ENCODE assay signal across 38 mouse cellular contexts in genomic region chr6:129085098-129085497, GRCm38 (mm10). TPM values are rescaled to one million over a fixed set of nuclear protein-coding genes. Genes with fewer than 3 reads are reported as not detected.
"Had no signal": no experiment of that assay in that cellular context is flagged by ENCODE, and none has a peak within 500 bp of the region (broad histone marks: within the 10 kb centered on the region; RNA-seq: fewer than 3 reads in every experiment).

No protein-coding gene starts in this region.

- DNase-seq: heart, postnatal 10 days; heart, postnatal 14 days; heart, postnatal 36 days; heart, postnatal 4 days; kidney, adult 11 months; kidney, adult 18-20 months; kidney, adult 2 months; kidney, adult 9 months; kidney, postnatal 10 days; kidney, postnatal 14 days; kidney, postnatal 25 days; kidney, postnatal 36 days; kidney, postnatal 4 days; layer of hippocampus, adult 9-11 months; layer of hippocampus, postnatal 36 days had no signal

- H3K4me1 ChIP-seq: heart, embryonic 12.5 days; heart, embryonic 13.5 days; heart, embryonic 15.5 days; hindbrain, embryonic 10.5 days; hindbrain, embryonic 12.5 days; hindbrain, embryonic 13.5 days; hindbrain, embryonic 15.5 days; intestine, embryonic 15.5 days; kidney, embryonic 15.5 days had no signal

- H3K4me3 ChIP-seq: heart, embryonic 12.5 days; heart, embryonic 13.5 days; heart, embryonic 15.5 days; hindbrain, embryonic 10.5 days; hindbrain, embryonic 12.5 days; hindbrain, embryonic 13.5 days; hindbrain, embryonic 15.5 days; intestine, embryonic 15.5 days; kidney, embryonic 15.5 days; layer of hippocampus, adult 2 months; left cerebral cortex, adult 2 months had no signal

- H3K9ac ChIP-seq: heart, embryonic 12.5 days; heart, embryonic 13.5 days; heart, embryonic 15.5 days; hindbrain, embryonic 12.5 days; hindbrain, embryonic 13.5 days; hindbrain, embryonic 14.5 days; hindbrain, embryonic 15.5 days; intestine, embryonic 15.5 days; kidney, embryonic 15.5 days had no signal

- H3K27ac ChIP-seq: heart, embryonic 13.5 days; heart, embryonic 15.5 days; hindbrain, embryonic 10.5 days; hindbrain, embryonic 12.5 days; hindbrain, embryonic 13.5 days; hindbrain, embryonic 14.5 days; hindbrain, embryonic 15.5 days; hindbrain, postnatal 0 days; intestine, embryonic 15.5 days; kidney, embryonic 15.5 days; kidney, postnatal 0 days; layer of hippocampus, adult 2 months; left cerebral cortex, adult 2 months had no signal

- H3K4me2 ChIP-seq: heart, embryonic 12.5 days; heart, embryonic 13.5 days; heart, embryonic 15.5 days; hindbrain, embryonic 12.5 days; hindbrain, embryonic 13.5 days; hindbrain, embryonic 14.5 days; hindbrain, embryonic 15.5 days; intestine, embryonic 15.5 days; kidney, embryonic 15.5 days had no signal

- H3K9me3 ChIP-seq: hindbrain, embryonic 10.5 days; hindbrain, embryonic 12.5 days; hindbrain, embryonic 13.5 days; hindbrain, embryonic 15.5 days; intestine, embryonic 15.5 days; kidney, embryonic 15.5 days had no signal

- ATAC-seq: hindbrain, embryonic 16.5 days; hindbrain, postnatal 0 days; inflammation-experienced regulatory T-cells, adult 6 months; intestine, embryonic 15.5 days; intestine, embryonic 16.5 days; intestine, postnatal 0 days had no signal

- H3K36me3 ChIP-seq: heart, embryonic 12.5 days; heart, embryonic 13.5 days; heart, embryonic 15.5 days; hindbrain, embryonic 10.5 days; hindbrain, embryonic 12.5 days; hindbrain, embryonic 13.5 days; hindbrain, embryonic 15.5 days; intestine, embryonic 15.5 days; kidney, embryonic 15.5 days had no signal

- H3K27me3 ChIP-seq: heart, embryonic 12.5 days; heart, embryonic 13.5 days; heart, embryonic 15.5 days; hindbrain, embryonic 12.5 days; hindbrain, embryonic 13.5 days; hindbrain, embryonic 15.5 days; intestine, embryonic 15.5 days; kidney, embryonic 15.5 days had no signal

RNA-seq across cellular contexts. Expression of gene Clec2e, which starts 15.6 kb away (rescaled TPM):
- polyA plus RNA-seq: heart, embryonic 12.5 days; heart, embryonic 13.5 days; heart, embryonic 14.5 days; heart, embryonic 15.5 days; heart, postnatal 0 days; hindbrain, embryonic 10.5 days; hindbrain, embryonic 11.5 days; hindbrain, embryonic 12.5 days; hindbrain, embryonic 13.5 days; hindbrain, embryonic 14.5 days; hindbrain, embryonic 15.5 days; hindbrain, embryonic 16.5 days; hindbrain, postnatal 0 days; inflammation-experienced regulatory T-cells, adult 6 months; kidney, adult 2 months; kidney, embryonic 14.5 days; kidney, embryonic 16.5 days; kidney, postnatal 0 days had no signal

RNA-seq across cellular contexts. Expression of gene Klrb1f, which starts 39.4 kb away (rescaled TPM):
- polyA plus RNA-seq: heart, embryonic 12.5 days; heart, embryonic 13.5 days; hindbrain, embryonic 11.5 days had no signal
